Mouse (Mus musculus) 416B (cell line): Measurements from ENCODE around the gene Arid1b.

ENCODE experiments used
- DNase-seq: peaks from one replicate; pipeline ENCODE4 v3.0.0; 2011; ENCODE audit warnings: low read depth

Gene Arid1b

DNA sequence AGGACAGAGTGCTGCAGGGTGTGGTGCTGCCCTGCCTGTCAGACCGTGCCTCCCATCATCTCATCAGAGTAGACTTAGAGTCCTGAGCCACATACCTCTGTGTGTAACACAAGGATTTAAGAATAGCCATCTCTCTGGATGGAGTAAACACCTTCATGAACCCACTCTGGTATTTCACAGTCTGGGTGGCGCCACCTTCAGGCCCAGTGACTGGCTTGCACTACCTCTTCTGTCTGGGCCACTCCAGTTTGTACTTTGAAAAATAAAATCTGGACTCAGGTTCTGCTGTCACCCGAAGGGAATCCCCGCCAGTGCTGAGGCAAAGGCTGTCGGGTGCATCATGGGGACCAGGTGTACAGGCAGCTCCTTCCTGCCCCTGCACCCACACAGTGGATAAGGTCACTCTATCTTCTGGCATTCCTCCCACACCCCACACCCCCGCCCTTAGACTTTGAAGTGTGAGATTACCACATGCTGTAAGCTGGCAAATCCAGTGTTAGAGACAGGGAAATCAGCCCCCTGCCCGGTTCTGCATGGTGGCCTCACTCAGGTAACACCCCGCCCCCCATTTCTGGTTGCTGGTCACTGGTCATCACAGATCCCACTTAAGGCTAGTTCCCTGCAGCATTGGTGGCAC lies 327.6 kb downstream of the Arid1b start:
- peak; percentile 53 for DNase-seq

DNA sequence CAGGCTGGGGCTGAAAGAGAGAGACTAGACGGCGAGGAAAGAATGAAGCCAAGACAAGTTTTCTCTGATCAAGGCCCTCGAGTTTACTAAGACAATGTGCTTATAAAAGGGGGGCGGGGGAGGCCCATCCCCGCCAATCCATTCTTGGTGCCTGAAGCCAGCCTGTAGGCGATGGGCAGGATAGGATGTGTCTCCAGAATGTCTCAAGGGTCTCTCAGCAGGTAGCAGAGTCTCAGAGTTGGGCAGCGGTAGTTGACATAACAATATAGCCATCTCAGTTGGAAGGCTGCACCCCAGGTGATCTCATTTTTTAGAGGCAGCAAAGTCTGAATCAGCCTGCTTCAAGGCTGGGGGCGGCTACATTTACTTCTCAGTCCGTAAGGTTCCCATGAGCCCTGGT lies 328.5 kb downstream of the Arid1b start:
- no peak for DNase-seq

DNA sequence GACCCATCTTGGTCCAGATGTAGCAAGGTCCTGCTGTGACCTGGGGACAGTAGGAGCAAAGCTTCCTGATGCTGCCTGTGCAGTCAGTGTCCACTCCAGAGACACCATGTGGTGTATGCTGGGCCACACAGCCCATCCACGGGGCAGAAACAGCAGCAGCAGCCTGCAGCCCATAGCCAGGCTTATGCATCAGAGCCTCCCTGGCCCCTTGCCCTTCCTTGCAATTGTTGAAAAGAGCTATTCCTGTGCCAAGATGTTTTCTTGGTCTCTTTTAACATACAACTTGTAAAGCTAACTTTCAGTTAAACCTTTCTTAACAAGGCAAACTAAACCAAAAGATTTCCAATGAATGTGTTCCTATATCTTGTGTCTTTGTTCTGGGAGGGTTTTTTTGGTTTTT lies 329.6 kb downstream of the Arid1b start:
- DNase-seq: no peak

DNA sequence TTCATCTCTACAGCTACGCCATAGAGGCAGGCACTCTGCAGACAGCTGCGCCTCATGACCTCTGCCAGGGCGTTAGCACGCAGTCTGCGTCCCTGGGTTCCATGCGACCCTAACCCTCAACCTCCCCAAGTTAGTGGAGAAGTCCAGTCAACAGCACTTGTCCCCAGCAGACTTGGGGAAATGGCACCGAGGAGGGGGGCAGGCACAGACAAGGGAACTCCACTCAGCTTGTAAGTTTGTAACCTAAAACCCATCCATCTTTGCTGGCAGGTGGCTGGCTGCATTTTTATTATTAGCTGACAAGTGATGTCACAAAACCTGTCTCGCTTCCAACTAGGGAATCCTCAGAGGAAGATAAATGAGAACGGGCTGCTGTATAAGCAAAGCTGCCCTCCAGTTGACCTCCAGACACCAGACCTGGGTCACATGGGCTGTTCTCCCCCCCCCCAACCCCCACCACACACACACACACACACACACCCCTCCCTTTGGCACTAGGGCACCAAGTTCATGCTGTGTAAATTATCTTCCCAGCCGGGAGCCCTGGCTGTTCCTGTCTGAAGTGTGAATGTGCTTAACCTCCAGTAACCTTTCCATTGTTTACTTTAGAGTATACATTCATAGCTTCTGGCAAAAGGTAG lies 330.2 kb downstream of the Arid1b start:
- DNase-seq: peak; percentile 76

DNA sequence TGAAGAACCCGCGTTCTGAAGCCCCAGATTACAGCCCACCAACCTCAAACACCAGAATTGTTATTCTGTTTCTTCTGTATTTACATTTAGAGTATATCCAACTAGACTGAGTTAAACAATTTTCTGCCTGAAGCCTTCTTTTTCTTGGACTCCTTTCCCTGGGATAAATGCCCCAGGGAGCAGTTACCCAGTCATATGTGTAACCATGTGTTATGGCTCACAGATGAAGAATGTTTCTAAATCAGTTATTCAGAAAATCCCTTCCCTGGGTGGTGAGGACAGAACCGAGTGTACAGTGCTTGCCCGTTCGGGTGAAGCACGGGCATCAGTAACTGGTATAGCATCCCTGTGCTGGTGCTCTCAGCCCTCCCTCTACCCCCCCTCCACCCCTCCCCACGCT lies 332.6 kb downstream of the Arid1b start:
- no peak for DNase-seq

DNA sequence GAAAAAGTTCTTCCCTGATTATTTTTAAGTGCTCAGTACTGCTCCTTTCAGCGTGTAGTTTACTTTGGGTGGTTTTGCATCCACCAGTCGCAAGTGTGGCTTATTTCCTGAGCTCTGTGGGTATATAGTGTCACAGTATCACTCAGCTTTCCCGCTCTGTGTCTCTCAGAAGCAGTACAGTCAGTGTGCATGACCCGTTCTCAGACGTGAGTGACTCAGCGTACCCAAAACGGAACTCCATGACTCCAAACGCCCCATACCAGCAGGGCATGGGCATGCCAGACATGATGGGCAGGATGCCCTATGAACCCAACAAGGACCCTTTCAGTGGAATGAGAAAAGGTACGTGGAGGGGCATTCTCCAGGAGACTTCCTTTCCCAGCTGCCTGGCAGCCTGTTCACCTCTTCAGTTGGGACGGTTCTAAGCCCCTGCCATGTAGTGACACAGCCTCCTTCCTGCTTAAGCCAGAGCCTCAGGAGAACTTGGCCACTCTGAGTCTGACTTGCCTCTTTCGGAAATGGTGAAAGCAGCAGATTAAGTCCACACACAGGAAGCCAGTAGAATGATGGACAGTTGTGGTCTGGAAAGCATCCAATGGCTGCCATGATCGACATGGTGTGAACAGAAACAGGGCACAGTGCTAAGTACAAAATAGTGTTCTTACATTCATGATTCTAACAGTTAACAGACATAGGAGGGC lies 333.5 kb downstream of the Arid1b start:
- peak; percentile 99 for DNase-seq

DNA sequence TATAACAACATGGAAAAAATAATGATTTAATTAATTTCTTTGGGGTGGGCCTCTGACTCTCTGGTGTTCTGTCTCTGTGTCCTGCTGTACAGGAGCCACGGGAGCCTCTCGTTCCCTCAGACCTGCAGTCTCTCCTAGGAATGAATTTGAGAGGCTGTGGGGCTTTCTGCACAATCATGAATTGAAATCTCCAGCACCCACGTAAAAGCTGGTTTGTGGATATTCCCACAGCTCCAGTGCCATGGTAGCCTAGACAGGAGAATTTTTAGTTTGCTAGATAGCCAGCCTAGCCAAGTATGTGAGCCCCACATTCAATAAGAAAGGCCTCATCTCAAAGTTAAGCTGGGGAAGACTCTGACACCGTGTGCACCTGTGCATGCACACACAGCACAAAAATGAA lies 335.3 kb downstream of the Arid1b start:
- no peak for DNase-seq

DNA sequence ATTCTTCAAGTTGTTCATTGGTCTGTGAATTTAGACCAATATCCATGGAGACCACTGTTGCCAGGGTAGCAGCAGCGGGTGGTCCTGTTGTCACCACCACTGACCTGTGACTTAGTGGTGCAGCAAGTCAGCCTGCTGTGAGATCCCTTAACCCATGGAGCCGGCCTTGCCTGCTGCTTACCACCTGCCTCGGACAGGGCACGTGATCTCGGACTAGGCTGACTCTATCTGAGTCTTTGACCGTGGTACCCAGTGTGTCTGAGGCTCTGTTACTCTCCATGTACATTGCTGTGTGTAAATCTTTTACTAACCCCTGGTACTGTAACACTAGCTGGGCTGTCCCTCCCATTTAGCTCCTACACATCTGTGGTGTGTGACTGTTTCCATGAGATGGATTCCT lies 335.9 kb downstream of the Arid1b start:
- DNase-seq: no peak

DNA sequence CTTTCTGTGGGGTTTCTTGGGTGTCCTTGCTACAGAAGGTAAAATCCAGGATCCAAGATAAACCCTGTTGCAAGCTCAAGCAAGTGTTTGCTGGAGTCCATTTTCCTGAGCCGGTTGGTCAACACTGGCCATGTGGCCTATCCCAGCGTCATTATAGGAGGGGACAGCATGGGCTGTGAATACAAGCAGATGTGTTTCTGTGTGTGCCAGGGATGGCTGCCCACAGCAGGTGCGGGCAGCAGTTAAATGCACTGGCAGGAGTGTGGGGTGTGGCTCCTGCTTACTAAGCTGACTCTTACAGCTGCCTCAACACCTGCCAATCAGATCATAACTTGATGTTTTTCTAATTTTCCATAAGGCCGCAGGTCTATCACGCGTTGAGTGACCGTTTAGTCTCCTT lies 336.5 kb downstream of the Arid1b start:
- DNase-seq: no peak

DNA sequence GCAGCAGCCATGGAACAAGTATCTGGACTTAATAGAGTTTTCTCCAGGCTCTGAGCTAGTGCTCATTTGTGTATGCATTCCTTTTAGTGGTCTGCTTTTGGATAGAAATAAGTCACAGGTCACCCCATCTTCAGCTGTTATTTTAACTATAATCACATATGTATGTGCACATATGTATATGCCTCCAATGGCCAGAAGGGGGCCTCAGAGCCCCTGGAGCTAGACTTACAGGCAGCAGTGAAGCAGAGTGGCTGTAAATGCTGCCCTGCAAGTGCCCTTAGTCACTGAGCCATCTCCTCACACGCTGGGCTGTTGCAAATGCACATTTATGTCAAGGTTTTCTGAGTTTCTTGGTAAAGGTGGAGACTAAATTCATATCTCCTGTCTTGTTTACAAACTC lies 337.3 kb downstream of the Arid1b start:
- peak; percentile 80 for DNase-seq

DNA sequence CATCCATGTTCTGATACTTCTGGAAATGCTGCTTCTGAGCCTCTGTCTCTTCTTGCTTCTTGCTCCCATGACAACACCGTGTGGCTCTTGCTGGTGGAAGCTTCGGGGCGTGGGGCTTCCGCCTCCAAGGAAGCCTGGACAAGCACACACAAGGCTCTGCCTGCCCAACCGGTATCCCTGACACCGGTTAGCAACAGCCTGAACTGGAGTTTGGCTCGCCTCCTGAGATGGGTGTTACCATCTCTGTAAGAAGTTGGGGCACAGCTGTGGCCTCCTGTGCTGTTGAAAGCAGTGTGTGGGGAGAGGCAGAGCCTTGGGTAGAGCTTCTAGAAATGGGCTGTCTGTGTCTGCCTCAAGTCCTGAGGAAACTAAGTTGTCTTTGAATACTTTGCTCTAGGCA lies 340.4 kb downstream of the Arid1b start:
- no peak for DNase-seq

DNA sequence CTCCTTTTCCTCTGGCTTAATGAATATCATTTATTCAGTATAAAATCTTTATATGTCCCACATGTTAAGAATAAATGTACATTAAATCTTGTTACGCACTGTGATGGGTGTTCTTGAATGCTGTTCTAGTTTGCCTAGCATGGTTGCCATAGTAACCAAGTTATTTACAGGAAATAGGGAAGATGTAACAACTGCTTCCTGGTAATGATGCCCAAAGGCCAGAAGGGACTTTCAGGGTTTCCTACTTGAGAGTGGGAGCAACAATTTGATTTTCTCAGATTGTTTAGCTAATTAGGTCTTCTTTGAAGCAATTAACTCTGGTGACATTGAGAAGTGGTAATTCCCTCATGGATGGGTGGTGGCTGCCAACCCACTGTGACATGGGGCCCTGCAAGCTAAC lies 350.3 kb downstream of the Arid1b start:
- no peak for DNase-seq

DNA sequence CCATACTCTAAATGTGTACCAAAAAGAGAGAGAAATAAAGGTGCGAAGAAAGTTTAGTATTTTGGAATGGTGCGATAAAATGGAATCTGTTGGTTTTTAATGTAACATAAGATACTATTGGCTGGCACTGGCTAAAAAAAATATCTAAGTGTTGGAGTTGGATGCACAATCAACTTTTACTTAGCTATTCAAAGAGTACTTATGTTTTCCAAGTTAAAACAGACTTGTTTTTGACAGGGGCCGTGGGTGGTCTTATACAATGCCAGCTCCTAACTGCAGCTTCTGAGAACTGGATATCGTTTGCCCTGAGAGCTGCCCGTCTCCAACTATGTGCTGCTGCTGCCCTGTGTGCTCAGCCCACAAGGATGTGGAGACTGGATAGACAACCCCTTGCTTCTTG lies 351.7 kb downstream of the Arid1b start:
- DNase-seq: no peak

DNA sequence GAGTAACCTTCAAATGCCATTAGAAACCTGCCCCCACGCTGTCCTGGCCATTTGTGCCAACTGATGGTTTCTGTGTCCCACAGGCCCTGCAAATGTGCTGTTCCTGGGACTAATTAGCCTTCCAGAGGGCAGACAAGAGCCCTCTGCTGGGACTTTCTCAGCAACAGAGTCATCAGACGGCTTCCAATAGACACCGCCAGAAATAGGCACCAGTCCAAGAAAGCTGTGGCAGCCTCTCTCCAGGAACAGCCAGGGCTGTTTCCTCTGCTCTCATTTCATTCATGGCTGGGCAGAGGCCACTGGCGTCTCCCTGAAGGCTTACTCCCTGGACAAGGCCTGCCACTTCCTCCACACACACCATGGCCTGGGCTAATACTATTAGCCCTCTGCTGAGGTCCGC lies 358.8 kb downstream of the Arid1b start:
- peak; percentile 67 for DNase-seq

DNA sequence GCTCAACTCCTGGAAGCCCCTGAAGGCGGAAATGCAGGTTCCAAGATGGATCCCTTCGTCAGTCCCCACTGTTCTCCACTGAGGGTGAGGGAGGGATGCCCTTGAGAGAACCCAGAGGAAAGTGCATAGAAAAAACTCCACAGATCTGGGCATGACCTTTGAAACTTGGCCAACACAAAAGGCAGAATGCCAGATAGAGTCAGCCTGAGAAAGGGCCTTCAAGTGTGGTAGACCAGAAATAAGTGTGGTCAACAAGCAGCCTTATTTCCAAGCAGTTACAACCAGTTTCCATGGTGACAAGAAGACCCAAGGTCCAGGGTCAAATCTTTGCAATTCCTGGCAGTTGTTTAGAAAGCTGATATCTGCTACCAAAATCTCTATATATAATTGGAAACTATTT lies 366.6 kb downstream of the Arid1b start:
- DNase-seq: no peak

DNA sequence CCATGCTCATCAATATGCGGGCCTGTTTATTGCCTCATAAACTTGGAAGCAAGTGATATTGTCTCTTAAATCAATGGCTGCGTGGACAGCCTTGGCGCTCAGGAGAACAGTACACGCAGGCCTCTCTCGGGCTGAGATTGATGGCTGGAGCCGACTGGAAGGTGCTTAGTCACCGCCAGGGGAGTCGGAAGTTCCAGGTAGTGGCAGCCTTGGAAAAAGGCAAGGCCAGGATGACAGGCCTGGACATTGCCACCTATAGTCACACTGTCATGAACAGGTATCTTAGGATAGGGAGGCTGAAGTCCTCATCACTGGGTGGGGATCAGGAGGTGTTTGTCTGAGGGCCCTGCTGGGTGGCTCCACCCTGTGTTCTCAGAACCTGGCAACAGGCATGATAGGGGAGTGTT lies 371.9 kb downstream of the Arid1b start:
- no peak for DNase-seq

DNA sequence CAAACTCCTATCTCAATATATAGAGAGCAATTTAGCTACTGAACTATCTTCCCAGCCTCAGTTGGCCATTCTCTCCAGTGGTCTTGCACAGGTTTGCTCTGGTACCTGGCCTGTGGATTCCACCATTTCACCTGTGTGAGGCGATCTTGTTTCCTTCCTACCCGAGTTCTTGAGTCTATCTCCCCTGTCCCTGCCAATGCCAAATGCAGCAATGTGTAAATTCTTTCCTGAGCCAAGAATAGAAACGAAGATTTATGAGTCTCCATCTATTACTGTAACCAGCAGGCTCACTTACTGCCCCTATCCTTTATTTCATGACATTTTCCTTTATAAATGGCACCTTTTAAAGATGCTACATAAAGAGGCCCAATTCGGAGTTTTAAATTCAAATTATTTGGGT lies 376.9 kb downstream of the Arid1b start:
- DNase-seq: no peak

DNA sequence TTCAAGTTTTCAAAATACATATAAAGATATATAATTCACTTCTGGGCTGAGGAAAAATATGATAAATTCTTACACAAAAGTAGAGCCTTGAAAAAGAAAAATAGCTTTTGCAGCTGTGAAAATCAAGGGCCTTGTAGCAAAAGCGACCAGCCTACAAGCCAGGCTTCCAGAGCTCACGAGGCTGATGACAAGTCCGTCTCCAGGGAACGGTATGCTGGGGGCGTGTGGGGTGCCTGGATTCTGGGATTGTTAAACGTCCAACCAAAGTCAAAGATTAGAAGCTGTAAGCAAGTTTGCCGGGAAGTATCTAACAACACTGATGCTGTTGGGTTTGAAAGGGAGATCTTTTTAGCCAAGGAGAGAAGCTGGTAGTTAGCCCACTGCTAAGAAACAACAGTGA lies 377.4 kb downstream of the Arid1b start:
- no peak for DNase-seq

DNA sequence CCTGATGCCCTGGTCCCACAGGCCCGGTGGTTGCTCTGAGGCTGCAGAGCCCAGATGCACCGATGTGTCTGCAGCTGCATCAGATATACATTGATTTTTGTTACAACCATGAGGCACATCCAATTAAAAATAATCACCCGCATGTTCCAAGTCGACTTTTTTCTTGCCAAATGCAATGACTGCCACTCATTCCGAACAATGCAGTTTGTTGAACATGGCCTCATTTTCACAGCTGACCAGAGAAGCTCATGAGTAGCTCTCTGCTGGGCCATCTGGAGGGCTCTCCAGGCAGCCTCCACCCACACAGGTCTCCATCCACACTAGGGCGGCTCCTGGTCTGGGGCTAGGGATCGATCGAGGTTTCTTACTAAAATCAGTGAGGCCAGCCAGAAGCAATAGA lies 378.8 kb downstream of the Arid1b start:
- DNase-seq: no peak

DNA sequence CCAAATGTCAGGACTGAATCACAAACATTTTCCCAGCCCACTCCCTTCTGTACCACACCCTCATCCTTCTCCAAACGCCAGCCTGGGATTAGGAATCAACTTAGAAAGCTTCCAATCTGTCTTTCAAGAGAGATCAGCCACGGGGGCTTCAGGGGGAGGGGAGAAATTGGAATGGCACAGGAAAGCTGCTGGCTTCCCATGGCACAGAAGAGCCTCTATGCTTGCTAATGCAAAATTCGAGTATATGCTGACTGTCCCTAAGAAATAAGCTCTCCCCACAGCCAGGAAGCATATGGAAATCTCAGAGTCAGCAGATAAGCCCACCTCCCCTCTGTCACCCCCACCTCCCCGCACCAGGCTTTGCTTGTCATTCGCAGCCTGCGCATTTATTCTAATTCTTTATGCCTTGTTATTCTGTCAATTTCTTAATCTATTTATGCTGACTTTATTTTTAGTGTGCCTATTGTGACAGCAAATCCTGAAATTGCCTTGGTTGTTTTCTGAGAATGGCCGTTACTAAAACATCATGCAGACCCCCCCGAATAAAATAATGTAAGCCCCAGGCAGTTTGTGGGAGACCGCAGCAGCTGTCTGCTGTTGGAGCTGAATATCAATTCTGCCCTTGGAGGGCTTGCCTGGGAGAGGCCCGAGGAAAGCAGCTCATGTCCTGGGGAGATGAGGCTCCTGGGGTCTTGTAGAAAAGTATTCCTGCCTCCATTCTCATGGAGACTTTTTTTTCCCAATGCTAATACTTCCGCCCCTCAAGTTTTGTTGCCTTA lies 383.2 kb downstream of the Arid1b start:
- no peak for DNase-seq

DNA sequence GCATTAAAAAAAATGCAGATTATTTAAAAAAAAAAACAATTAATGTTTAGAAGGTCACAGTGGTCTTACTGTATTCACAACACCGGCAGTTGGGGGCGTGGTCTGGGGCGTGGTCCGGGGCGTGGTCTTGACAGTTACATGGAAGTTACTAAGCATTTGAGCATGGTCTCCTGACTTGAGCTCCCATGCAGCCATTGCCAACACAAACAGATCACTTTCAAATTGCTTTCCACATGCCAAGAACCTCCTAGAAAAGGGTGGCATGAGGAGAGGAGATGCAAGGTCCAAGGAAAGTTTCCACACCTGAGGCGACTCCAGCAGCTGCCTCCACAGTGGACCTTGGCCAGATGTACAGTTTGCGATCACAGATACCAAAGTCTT lies 383.8 kb downstream of the Arid1b start:
- peak; percentile 57 for DNase-seq

DNA sequence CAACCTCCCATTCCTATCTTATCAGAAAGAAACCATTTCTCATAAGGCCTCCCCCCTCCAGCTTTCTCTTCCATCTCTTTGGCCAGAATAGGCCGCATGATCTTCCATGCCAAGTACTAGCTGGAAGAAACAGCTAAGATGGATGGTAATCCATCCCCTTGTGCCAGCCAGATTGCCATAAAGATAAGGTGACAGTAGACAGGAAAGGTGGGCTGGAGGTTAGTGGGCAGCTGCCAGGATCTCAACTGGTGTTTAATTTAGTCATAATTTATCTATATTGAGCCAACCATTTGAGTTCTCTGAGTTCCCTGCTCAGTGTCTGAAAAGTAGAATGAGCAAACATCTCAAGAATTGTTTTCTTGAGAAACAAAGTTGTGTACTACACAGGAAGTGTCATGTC lies 391.6 kb downstream of the Arid1b start:
- no peak for DNase-seq
